Mouse (Mus musculus): ENCODE measurements around the gene Gm10715. TPM values are rescaled to one million over a fixed set of nuclear protein-coding genes. Genes with fewer than 3 reads are reported as not detected.

Gene Gm10715
- total and polyA plus RNA-seq, 2 experiments from 2014 or later, result not detected

Small RNAs within 50 kb of the gene (microRNA-seq; reads per million reads assigned to microRNA genes)
- gene Mir101c, result 0 reads per million in 2 experiments

Other genes starting within 250 kb of the Gm10715 start
- not detected in 2 replicates for gene Gm10722, start 36.0 kb upstream of the Gm10715 start, total RNA-seq (2014; rRNA removed)
- not detected in 2 replicates for gene Gm10722, start 36.0 kb upstream of the Gm10715 start, polyA plus RNA-seq (2015; fragmentation: Nextera tagmentation; extraction: Ambion mirVana)
- not detected in 2 replicates for gene Gm11168, start 33.5 kb upstream of the Gm10715 start, total RNA-seq (2014; rRNA removed)
- gene Gm11168, start 33.5 kb upstream of the Gm10715 start, polyA plus RNA-seq (2015; fragmentation: Nextera tagmentation; extraction: Ambion mirVana), result not detected in 2 replicates
- gene Gm10721, start 23.7 kb upstream of the Gm10715 start, total RNA-seq (2014; rRNA removed), result 0.43 TPM in 1 of 2 replicates, not detected in the other
- not detected in 2 replicates for gene Gm10721, start 23.7 kb upstream of the Gm10715 start, polyA plus RNA-seq (2015; fragmentation: Nextera tagmentation; extraction: Ambion mirVana)
- gene Gm10720, start 21.2 kb upstream of the Gm10715 start, total RNA-seq (2014; rRNA removed), result not detected in 2 replicates
- not detected in 2 replicates for gene Gm10720, start 21.2 kb upstream of the Gm10715 start, polyA plus RNA-seq (2015; fragmentation: Nextera tagmentation; extraction: Ambion mirVana)
- gene Gm10719, start 19.5 kb upstream of the Gm10715 start, total RNA-seq (2014; rRNA removed), result 0.52 and 0.62 TPM in 2 replicates
- 0.25 TPM in 1 of 2 replicates, not detected in the other for gene Gm10719, start 19.5 kb upstream of the Gm10715 start, polyA plus RNA-seq (2015; fragmentation: Nextera tagmentation; extraction: Ambion mirVana)
- gene Gm10718, start 13.3 kb upstream of the Gm10715 start, total RNA-seq (2014; rRNA removed), result not detected in 2 replicates
- gene Gm10718, start 13.3 kb upstream of the Gm10715 start, polyA plus RNA-seq (2015; fragmentation: Nextera tagmentation; extraction: Ambion mirVana), result not detected in 2 replicates
- gene Gm10717, start 11.5 kb upstream of the Gm10715 start, total RNA-seq (2014; rRNA removed), result not detected in 2 replicates
- 0.36 TPM in 1 of 2 replicates, not detected in the other for gene Gm10717, start 11.5 kb upstream of the Gm10715 start, polyA plus RNA-seq (2015; fragmentation: Nextera tagmentation; extraction: Ambion mirVana)
- not detected in 2 replicates for gene Gm17535, start 2.3 kb upstream of the Gm10715 start, total RNA-seq (2014; rRNA removed)
- gene Gm17535, start 2.3 kb upstream of the Gm10715 start, polyA plus RNA-seq (2015; fragmentation: Nextera tagmentation; extraction: Ambion mirVana), result not detected in 2 replicates

All from forebrain, postnatal 0 days (tissue).